Mouse (Mus musculus): ENCODE data around the gene C1s2.

DNA sequence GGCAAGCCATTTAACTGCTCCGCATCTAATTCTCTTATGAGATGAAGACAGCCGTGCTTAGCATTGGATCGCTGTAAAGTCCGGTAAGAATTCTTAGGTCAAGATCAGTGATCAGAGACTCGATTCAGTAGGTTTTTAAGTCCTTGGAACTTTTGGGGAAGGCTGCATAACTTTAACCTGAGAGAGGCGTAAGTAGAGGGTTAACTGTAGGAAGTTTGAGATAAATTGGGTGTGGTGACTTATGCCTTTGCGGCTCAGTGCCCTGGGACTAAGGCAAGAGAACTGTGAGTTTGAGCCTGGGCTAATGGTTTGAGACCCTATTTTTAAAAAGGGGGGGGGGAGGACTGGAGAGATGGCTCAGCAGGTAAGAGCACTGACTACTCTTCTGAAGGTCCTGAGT, 28.4 kb upstream of the C1s2 start:
- no peak for TF ChIP-seq CTCF (IDR thresholded peaks at IDR 0.05; ENCODE audit: insufficient read depth, low read length)
- no peak for TF ChIP-seq POLR2A (IDR thresholded peaks at IDR 0.05; ENCODE audit: borderline replicate concordance, extremely low read depth, low read depth, low read length)

Data from lung, adult 2 months (tissue).